Mouse (Mus musculus) intestine, embryonic 15.5 days (tissue): ENCODE measurements around the gene Tssc4. TPM values are rescaled to one million over a fixed set of nuclear protein-coding genes. Genes with fewer than 3 reads are reported as not detected.

Source experiments
- ATAC-seq: fragments of 200-750 bp; cut with Nextera tagmentation; 2 replicates; pipeline ENCODE4 v1.8.0; 2017; ENCODE audit warnings: moderate TSS enrichment, moderate library complexity
- H3K27ac ChIP-seq: fragments of 300-500 bp; sonication (generic); 2 replicates; pipeline ENCODE4 v1.5.1; 2015; ENCODE audit warnings: mild to moderate bottlenecking, inconsistent platforms
- H3K27me3 ChIP-seq: fragments of 300-500 bp; sonication (generic); replicated peaks from 2 replicates; pipeline ENCODE4 v1.6.1; 2015; ENCODE audit warnings: inconsistent platforms
- H3K36me3 ChIP-seq: fragments of 300-500 bp; sonication (generic); 2 replicates; pipeline ENCODE4 v1.6.1; 2015; ENCODE audit warnings: inconsistent platforms
- H3K4me1 ChIP-seq: fragments of 300-500 bp; sonication (generic); replicated peaks from 2 replicates; pipeline ENCODE4 v1.6.1; 2015; ENCODE audit warnings: inconsistent platforms
- H3K4me2 ChIP-seq: fragments of 300-500 bp; sonication (generic); replicated peaks from 2 replicates; pipeline ENCODE4 v1.6.1; 2015; ENCODE audit warnings: mild to moderate bottlenecking, inconsistent platforms
- H3K4me3 ChIP-seq: fragments of 300-500 bp; sonication (generic); replicated peaks from 2 replicates; pipeline ENCODE4 v1.5.1; 2015; ENCODE audit warnings: inconsistent platforms
- H3K9ac ChIP-seq: fragments of 300-500 bp; sonication (generic); 2 replicates; pipeline ENCODE4 v1.6.1; 2015; ENCODE audit warnings: inconsistent platforms
- H3K9me3 ChIP-seq: fragments of 300-500 bp; sonication (generic); 2 replicates; pipeline ENCODE4 v1.6.1; 2016; ENCODE audit warnings: inconsistent platforms
- WGBS: fragments of 180-500 bp; shearing (Covaris S2); methylation state at CpG from one replicate; pipeline ENCODE4 v1.1.7; 2015; 5-methylcytosine and 5-hydroxymethylcytosine counted together
- polyA plus RNA-seq: library from polyadenylated mRNA; unstranded; fragments of >200 nt; fragmentation: Nextera tagmentation; extraction: Ambion mirVana; gene quantifications from 2 replicates; pipeline ENCODE4 v1.2.1, GENCODE M21; 2015

Gene Tssc4
- polyA plus RNA-seq, result 76.0 and 76.2 TPM in 2 replicates

GRCm38 (mm10) chr7:143068882-143069591 lies at the start of gene Tssc4:
TSS of gene Tssc4 (plus strand) at chr7:143069249.
- peak within 1 kb of the TSS; percentile 96 for H3K4me2 ChIP-seq
- H3K27ac ChIP-seq, result peak within 1 kb of the TSS; percentile 92
- no peaks in the 10 kb centered on the region for H3K27me3 ChIP-seq
- peaks cover 29% of the 10 kb centered on the region for H3K36me3 ChIP-seq
- under 1% methylated on average over 51 of the region's 51 CpGs for WGBS
- H3K9me3 ChIP-seq, result no peaks in the 10 kb centered on the region
- H3K9ac ChIP-seq, result peak within 1 kb of the TSS; percentile 82
- peak; percentile 97 for ATAC-seq
- peaks cover 21% of the 10 kb centered on the region for H3K4me1 ChIP-seq
- peak within 1 kb of the TSS; percentile 80 for H3K4me3 ChIP-seq

GRCm38 (mm10) chr7:143020040-143020439 lies 49.0 kb upstream of the Tssc4 start:
- Histone ChIP-seq H3K36me3 (no peaks in the 10 kb centered on the region), H3K27ac (no peak overlapping the region), H3K27me3 (no peaks in the 10 kb centered on the region), H3K9ac (no peak overlapping the region), H3K4me2 (no peak overlapping the region), H3K4me3 (no peak overlapping the region), H3K4me1 (peaks cover 21% of the 10 kb centered on the region), H3K9me3 (no peaks in the 10 kb centered on the region)
- no peak for ATAC-seq

- H3K4me2 ChIP-seq, result no peak overlapping the region
- no peaks in the 10 kb centered on the region for H3K9me3 ChIP-seq
- 67% methylated on average over 3 of the region's 3 CpGs for WGBS
Observed at GRCm38 (mm10) chr7:143020764-143021163, 48.3 kb upstream of the Tssc4 start.

GRCm38 (mm10) chr7:143021356-143022164 lies 47.5 kb upstream of the Tssc4 start:
- Histone ChIP-seq H3K36me3 (no peaks in the 10 kb centered on the region), H3K4me1 (peaks cover 7% of the 10 kb centered on the region), H3K4me3 (no peak overlapping the region), H3K27me3 (no peaks in the 10 kb centered on the region), H3K4me2 (no peak overlapping the region), H3K27ac (peak overlapping the region; percentile 36; the same call in 1 of the 2 replicates), H3K9ac (no peak overlapping the region), H3K9me3 (no peaks in the 10 kb centered on the region)
- ATAC-seq, result peak; percentile 88
- WGBS, result 47% methylated on average over 5 of the region's 5 CpGs

More at GRCm38 (mm10) chr7:143020764-143021163, 48.3 kb upstream of the Tssc4 start:
- H3K36me3 ChIP-seq, result no peaks in the 10 kb centered on the region
- H3K27ac ChIP-seq, result no peak overlapping the region
- H3K27me3 ChIP-seq, result no peaks in the 10 kb centered on the region
- peaks cover 15% of the 10 kb centered on the region for H3K4me1 ChIP-seq
- no peak overlapping the region for H3K4me3 ChIP-seq
- no peak for ATAC-seq
- no peak overlapping the region for H3K9ac ChIP-seq

GRCm38 (mm10) chr7:143023499-143023898 lies 45.5 kb upstream of the Tssc4 start:
- no peak overlapping the region for H3K4me3 ChIP-seq
- no peak for ATAC-seq
- H3K36me3 ChIP-seq, result no peaks in the 10 kb centered on the region
- no peaks in the 10 kb centered on the region for H3K27me3 ChIP-seq
- H3K27ac ChIP-seq, result no peak overlapping the region
- no peak overlapping the region for H3K4me2 ChIP-seq
- no peaks in the 10 kb centered on the region for H3K9me3 ChIP-seq
- WGBS, result 82% methylated on average over 2 of the region's 2 CpGs
- H3K4me1 ChIP-seq, result no peaks in the 10 kb centered on the region
- no peak overlapping the region for H3K9ac ChIP-seq

GRCm38 (mm10) chr7:143024293-143024692 lies 44.8 kb upstream of the Tssc4 start:
- no peak overlapping the region for H3K9ac ChIP-seq
- 95% methylated on average over 1 of the region's 1 CpGs for WGBS
- ATAC-seq, result no peak
- no peaks in the 10 kb centered on the region for H3K9me3 ChIP-seq
- H3K27me3 ChIP-seq, result no peaks in the 10 kb centered on the region
- no peak overlapping the region for H3K27ac ChIP-seq
- no peak overlapping the region for H3K4me2 ChIP-seq
- no peaks in the 10 kb centered on the region for H3K4me1 ChIP-seq
- H3K36me3 ChIP-seq, result no peaks in the 10 kb centered on the region
- no peak overlapping the region for H3K4me3 ChIP-seq

- 88% methylated on average over 3 of the region's 3 CpGs for WGBS
- H3K4me2 ChIP-seq, result no peak overlapping the region
- ATAC-seq, result no peak
- H3K4me1 ChIP-seq, result no peaks in the 10 kb centered on the region
- H3K4me3 ChIP-seq, result no peak overlapping the region
- H3K9me3 ChIP-seq, result no peaks in the 10 kb centered on the region
- no peaks in the 10 kb centered on the region for H3K36me3 ChIP-seq
- H3K27ac ChIP-seq, result no peak overlapping the region
- H3K9ac ChIP-seq, result no peak overlapping the region
- H3K27me3 ChIP-seq, result no peaks in the 10 kb centered on the region
Observed at GRCm38 (mm10) chr7:143025496-143025895, 43.6 kb upstream of the Tssc4 start.

GRCm38 (mm10) chr7:143027196-143027595 lies 41.9 kb upstream of the Tssc4 start:
- Histone ChIP-seq H3K4me1 (no peaks in the 10 kb centered on the region), H3K27me3 (no peaks in the 10 kb centered on the region), H3K36me3 (no peaks in the 10 kb centered on the region), H3K4me3 (no peak overlapping the region), H3K27ac (no peak overlapping the region), H3K4me2 (no peak overlapping the region), H3K9me3 (no peaks in the 10 kb centered on the region), H3K9ac (no peak overlapping the region)
- WGBS, result 87% methylated on average over 4 of the region's 4 CpGs
- ATAC-seq, result no peak

GRCm38 (mm10) chr7:143031816-143032215 lies 37.2 kb upstream of the Tssc4 start:
- WGBS, result 64% methylated on average over 1 of the region's 1 CpGs
- ATAC-seq, result no peak

GRCm38 (mm10) chr7:143033581-143033980 lies 35.5 kb upstream of the Tssc4 start:
- Histone ChIP-seq H3K27me3 (no peaks in the 10 kb centered on the region; the same call in 1 of the 2 replicates), H3K36me3 (no peaks in the 10 kb centered on the region), H3K4me1 (no peaks in the 10 kb centered on the region), H3K9ac (no peak overlapping the region), H3K27ac (no peak overlapping the region), H3K4me2 (no peak overlapping the region), H3K9me3 (no peaks in the 10 kb centered on the region), H3K4me3 (no peak overlapping the region)
- 82% methylated on average over 4 of the region's 4 CpGs for WGBS
- ATAC-seq, result no peak

More at GRCm38 (mm10) chr7:143031816-143032215, 37.2 kb upstream of the Tssc4 start:
- no peak overlapping the region for H3K9ac ChIP-seq
- H3K4me1 ChIP-seq, result no peaks in the 10 kb centered on the region
- H3K9me3 ChIP-seq, result no peaks in the 10 kb centered on the region
- H3K27me3 ChIP-seq, result no peaks in the 10 kb centered on the region
- H3K27ac ChIP-seq, result no peak overlapping the region
- H3K4me2 ChIP-seq, result no peak overlapping the region
- no peaks in the 10 kb centered on the region for H3K36me3 ChIP-seq
- no peak overlapping the region for H3K4me3 ChIP-seq

- no peak overlapping the region for H3K4me3 ChIP-seq
Observed at GRCm38 (mm10) chr7:143034112-143034511, 34.9 kb upstream of the Tssc4 start.

GRCm38 (mm10) chr7:143034519-143035450 lies 34.3 kb upstream of the Tssc4 start:
- ATAC-seq, result no peak
- Histone ChIP-seq H3K4me2 (no peak overlapping the region), H3K27me3 (peaks cover under 1% of the 10 kb centered on the region; the same call in 1 of the 2 replicates), H3K4me1 (no peaks in the 10 kb centered on the region), H3K36me3 (no peaks in the 10 kb centered on the region), H3K4me3 (no peak overlapping the region), H3K9me3 (no peaks in the 10 kb centered on the region), H3K27ac (no peak overlapping the region), H3K9ac (no peak overlapping the region)
- 92% methylated on average over 8 of the region's 8 CpGs for WGBS

More at GRCm38 (mm10) chr7:143034112-143034511, 34.9 kb upstream of the Tssc4 start:
- 90% methylated on average over 2 of the region's 2 CpGs for WGBS
- Histone ChIP-seq H3K4me1 (no peaks in the 10 kb centered on the region), H3K27me3 (no peaks in the 10 kb centered on the region; the same call in 1 of the 2 replicates), H3K9ac (no peak overlapping the region), H3K36me3 (no peaks in the 10 kb centered on the region), H3K4me2 (no peak overlapping the region), H3K9me3 (no peaks in the 10 kb centered on the region), H3K27ac (no peak overlapping the region)
- ATAC-seq, result no peak
